Comparison of ENCODE assay signal across 10 mouse cellular contexts in the genomic region with DNA sequence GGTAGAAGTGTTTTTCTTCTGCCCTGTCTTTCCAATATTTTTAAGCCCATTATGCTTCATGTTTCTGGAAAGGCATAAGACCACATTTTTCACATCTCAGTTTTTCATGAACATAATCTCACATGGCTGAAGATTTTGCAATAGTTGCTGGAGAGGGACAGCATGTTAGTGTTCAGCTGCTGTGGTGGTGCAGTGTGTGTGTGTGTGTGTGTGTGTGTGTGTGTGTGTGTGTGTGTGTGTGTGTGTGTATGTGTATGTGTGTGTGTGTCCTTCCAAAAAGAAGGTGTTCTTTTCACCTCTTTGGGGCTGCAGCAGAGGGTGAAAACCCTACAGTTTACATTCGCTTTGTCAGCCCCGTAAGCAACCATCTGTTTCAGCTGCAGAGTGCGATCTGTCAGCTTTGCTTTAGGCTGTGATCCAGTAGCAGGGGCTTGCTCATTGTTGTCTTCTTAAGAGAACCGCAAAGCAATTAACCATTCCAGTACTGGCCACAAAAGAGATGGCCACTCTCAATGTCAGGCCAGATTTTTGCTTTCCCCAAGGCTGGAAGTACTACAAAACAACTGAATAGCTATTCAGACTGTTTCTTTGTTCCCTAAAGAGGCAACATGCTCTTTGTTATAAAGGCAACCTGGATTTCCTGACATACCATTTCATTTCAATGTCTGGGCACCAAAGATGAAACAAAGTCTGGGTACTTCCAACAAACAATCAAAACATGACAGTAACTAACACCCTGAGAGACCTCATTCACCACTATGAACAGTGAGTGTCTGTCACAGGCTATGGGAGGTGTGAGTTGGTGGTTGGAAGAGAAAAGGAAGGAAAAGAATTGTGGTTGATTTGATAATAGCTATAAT.
DNase-seq lines count a peak whose midpoint lies in the region; ATAC-seq lines count a peak whose summit lies in the region.
"Had no signal": no experiment of that assay in that cellular context is flagged by ENCODE, and none has a peak within 500 bp of the region (broad histone marks: within the 10 kb centered on the region; RNA-seq: fewer than 3 reads in every experiment).

No protein-coding gene starts in this region.

- H3K9me3 ChIP-seq in hindbrain, embryonic 12.5 days (replicated peaks), result no peaks in the 10 kb centered on the region
- no peaks in the 10 kb centered on the region for H3K9me3 ChIP-seq in midbrain, embryonic 16.5 days (replicated peaks; ENCODE audit: control insufficient read depth, low read length, poor library complexity, severe bottlenecking)
- no peaks in the 10 kb centered on the region for H3K9me3 ChIP-seq in heart, embryonic 12.5 days (replicated peaks)

- peak; percentile 89 for ATAC-seq in hindbrain, embryonic 12.5 days (ENCODE audit: low FRiP score)
- peak; percentile 73 for ATAC-seq in midbrain, embryonic 16.5 days
- ATAC-seq in heart, embryonic 12.5 days (ENCODE audit: insufficient number of reproducible peaks, low FRiP score), result no peak
- ATAC-seq: CD4-positive, CD25-positive, alpha-beta regulatory T cell, adult 4 months had no signal

- no peak overlapping the region for H3K4me2 ChIP-seq in hindbrain, embryonic 12.5 days (replicated peaks)
- H3K4me2 ChIP-seq in midbrain, embryonic 16.5 days (ENCODE audit: low read length), result no peak overlapping the region; the same call in 1 of the 2 replicates
- H3K4me2 ChIP-seq in heart, embryonic 12.5 days, result no peak overlapping the region

- H3K9ac ChIP-seq in hindbrain, embryonic 12.5 days, result no peak overlapping the region
- no peak overlapping the region for H3K9ac ChIP-seq in midbrain, embryonic 16.5 days (ENCODE audit: low read depth, low read length)
- H3K9ac ChIP-seq in heart, embryonic 12.5 days, result no peak overlapping the region

- whole genome bisulfite sequencing in hindbrain, embryonic 12.5 days, result 19% methylated on average over 4 of the region's 4 CpGs
- WGBS in midbrain, embryonic 16.5 days, result 1% methylated on average over 4 of the region's 4 CpGs
- 46% methylated on average over 4 of the region's 4 CpGs for WGBS in heart, embryonic 12.5 days

- intact Hi-C loops in left cerebral cortex, postnatal 25 days (cut with DNase I), result loop anchor here (10.0 kb wide), 1 partner anchor 382 kb away; no protein-coding TSS in a partner anchor

- no peak overlapping the region for H3K4me3 ChIP-seq in hindbrain, embryonic 12.5 days
- H3K4me3 ChIP-seq in midbrain, embryonic 16.5 days (ENCODE audit: low read depth, low read length), result no peak overlapping the region
- H3K4me3 ChIP-seq in heart, embryonic 12.5 days, result no peak overlapping the region

- no peaks in the 10 kb centered on the region for H3K27me3 ChIP-seq in hindbrain, embryonic 12.5 days
- no peaks in the 10 kb centered on the region for H3K27me3 ChIP-seq in midbrain, embryonic 16.5 days (ENCODE audit: control insufficient read depth, insufficient read depth, low read depth, low read length)
- no peaks in the 10 kb centered on the region for H3K27me3 ChIP-seq in heart, embryonic 12.5 days (replicated peaks)

- peak; percentile 24 to 51 for DNase-seq in left cerebral cortex, postnatal 25 days (ENCODE audit: low spot score in 2 of 2)
- DNase-seq in left cerebral cortex, adult 11 months (ENCODE audit: low spot score), result no peak
- peak; percentile 19 to 29 for DNase-seq in cerebellum, postnatal 25 days
- no peak for DNase-seq in kidney, postnatal 14 days
- no peak for DNase-seq in spleen, postnatal 4 days (ENCODE audit: low spot score in 2 of 2)
- DNase-seq: adrenal gland, postnatal 10 days had no signal

- peak overlapping the region; percentile 57 for H3K27ac ChIP-seq in hindbrain, embryonic 12.5 days
- peak overlapping the region; percentile 11; the same call in 1 of the 2 replicates for H3K27ac ChIP-seq in midbrain, embryonic 16.5 days (ENCODE audit: low read length)
- no peak overlapping the region for H3K27ac ChIP-seq in heart, embryonic 12.5 days (ENCODE audit: poor library complexity, severe bottlenecking)

- no peaks in the 10 kb centered on the region; the same call in 1 of the 2 replicates for H3K4me1 ChIP-seq in hindbrain, embryonic 12.5 days
- H3K4me1 ChIP-seq in midbrain, embryonic 16.5 days (ENCODE audit: control insufficient read depth, insufficient read depth, low read length), result peaks cover 8% of the 10 kb centered on the region; the same call in 1 of the 2 replicates
- no peaks in the 10 kb centered on the region for H3K4me1 ChIP-seq in heart, embryonic 12.5 days (replicated peaks)

- H3K36me3 ChIP-seq in hindbrain, embryonic 12.5 days, result no peaks in the 10 kb centered on the region
- H3K36me3 ChIP-seq in midbrain, embryonic 16.5 days (ENCODE audit: control insufficient read depth, insufficient read depth, low read length), result no peaks in the 10 kb centered on the region
- H3K36me3 ChIP-seq in heart, embryonic 12.5 days, result no peaks in the 10 kb centered on the region

Comparison
In these comparisons a context has a peak if more than half of its experiments do, and no peak if none do; other contexts are left out.
1. DNase-seq: peak in left cerebral cortex, postnatal 25 days (2 of 2) and cerebellum, postnatal 25 days (2 of 2); none in left cerebral cortex, adult 11 months (single experiment), kidney, postnatal 14 days (single experiment) and spleen, postnatal 4 days (0 of 2).